Mouse (Mus musculus) midbrain, embryonic 10.5 days (tissue): ENCODE results near the gene Tut1. TPM values are rescaled to one million over a fixed set of nuclear protein-coding genes. Genes with fewer than 3 reads are reported as not detected.

Experiments used
- DNase-seq: peaks from one replicate; pipeline ENCODE4 v3.0.0-alpha.2; 2017; ENCODE audit warnings: low spot score
- H3K27ac ChIP-seq: fragments of 300-500 bp; sonication (generic); replicated peaks from 2 replicates; pipeline ENCODE4 v1.5.1; 2016; ENCODE audit warnings: mild to moderate bottlenecking
- H3K27me3 ChIP-seq: fragments of 300-500 bp; sonication (generic); 2 replicates; pipeline ENCODE4 v1.6.1; 2016; ENCODE audit warnings: low read depth, mild to moderate bottlenecking; ENCODE audit not compliant: poor library complexity, severe bottlenecking
- H3K36me3 ChIP-seq: fragments of 300-500 bp; sonication (generic); 2 replicates; pipeline ENCODE4 v1.6.1; 2016; ENCODE audit warnings: mild to moderate bottlenecking, moderate library complexity
- H3K4me1 ChIP-seq: fragments of 300-500 bp; sonication (generic); 2 replicates; pipeline ENCODE4 v1.6.1; 2016
- H3K4me3 ChIP-seq: fragments of 300-500 bp; sonication (generic); 2 replicates; pipeline ENCODE4 v1.5.1; 2016; ENCODE audit warnings: mild to moderate bottlenecking, moderate library complexity
- H3K9me3 ChIP-seq: fragments of 300-500 bp; sonication (generic); replicated peaks from 2 replicates; pipeline ENCODE4 v1.6.1; 2016; ENCODE audit warnings: mild to moderate bottlenecking
- WGBS: fragments of 180-500 bp; shearing (Covaris S2); methylation state at CpG from one replicate; pipeline ENCODE4 v1.1.7; 2016; 5-methylcytosine and 5-hydroxymethylcytosine counted together
- polyA plus RNA-seq: library from polyadenylated mRNA; unstranded; fragments of >200 nt; fragmentation: Nextera tagmentation; extraction: Ambion mirVana; gene quantifications from 2 replicates; pipeline ENCODE4 v1.2.1, GENCODE M21; 2016

The Tut1 gene
- polyA plus RNA-seq, 1 experiment from 2014 or later: 36.5 TPM

DNA sequence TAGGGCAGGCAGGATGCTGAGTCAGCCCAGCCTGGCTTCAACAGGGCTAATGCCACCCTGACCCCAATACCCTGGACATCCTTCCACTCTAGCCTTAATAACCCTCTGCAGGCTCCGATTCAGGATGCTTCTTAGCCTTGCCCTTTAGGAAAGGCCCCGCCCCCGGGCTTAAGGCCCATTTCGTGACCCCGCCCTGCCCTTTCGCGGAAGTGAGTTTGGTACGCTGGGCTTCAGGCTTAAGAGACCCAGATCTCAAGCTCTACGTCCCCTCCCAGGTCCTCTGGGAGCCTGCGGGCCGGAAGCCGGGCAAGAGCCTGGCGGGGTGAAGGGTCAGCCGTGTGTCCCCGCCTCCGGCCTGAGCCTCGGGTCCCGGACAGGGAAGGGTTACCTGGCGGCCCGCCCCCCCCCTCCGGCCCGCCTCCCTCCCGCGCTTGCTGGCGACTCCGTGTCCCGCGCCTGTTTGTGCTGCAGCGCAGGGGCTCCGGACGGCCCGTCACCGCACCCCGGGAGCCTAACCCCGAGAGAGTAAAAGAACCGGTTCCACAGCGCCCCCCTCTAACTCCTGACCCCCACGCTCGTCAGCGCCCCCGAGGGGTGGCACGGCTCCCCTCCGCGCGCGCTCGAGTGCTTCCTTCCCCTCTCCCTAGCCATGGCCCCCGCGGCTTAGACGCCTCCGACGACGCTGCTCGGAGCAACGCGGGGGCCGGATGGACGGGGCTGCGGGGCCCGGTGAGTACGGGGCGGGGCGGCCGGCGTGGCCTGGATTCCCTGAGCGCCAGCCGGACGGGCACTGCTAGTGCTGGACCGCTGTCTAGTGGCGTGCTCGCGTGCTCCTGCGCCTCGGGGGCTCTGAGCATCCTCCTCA, 24.2 kb upstream of the Tut1 start, which contains the start of the genes Rom1 and Eml3:
Gene Rom1 (minus strand): TSS at position 133 of the 865 bp plus-strand sequence.
Gene Eml3 (plus strand): TSS at position 329 of the 865 bp plus-strand sequence.
- peak; percentile 83 for DNase-seq
- Histone ChIP-seq H3K36me3 (peaks cover 58% of the 10 kb centered on the region), H3K9me3 (no peaks in the 10 kb centered on the region), H3K4me1 (peaks cover 27% of the 10 kb centered on the region), H3K27ac (peak within 1 kb of the TSS; percentile 90), H3K27me3 (no peaks in the 10 kb centered on the region), H3K4me3 (peak within 1 kb of the TSS; percentile 83)
- 1% methylated on average over 70 of the region's 74 CpGs for WGBS

DNA sequence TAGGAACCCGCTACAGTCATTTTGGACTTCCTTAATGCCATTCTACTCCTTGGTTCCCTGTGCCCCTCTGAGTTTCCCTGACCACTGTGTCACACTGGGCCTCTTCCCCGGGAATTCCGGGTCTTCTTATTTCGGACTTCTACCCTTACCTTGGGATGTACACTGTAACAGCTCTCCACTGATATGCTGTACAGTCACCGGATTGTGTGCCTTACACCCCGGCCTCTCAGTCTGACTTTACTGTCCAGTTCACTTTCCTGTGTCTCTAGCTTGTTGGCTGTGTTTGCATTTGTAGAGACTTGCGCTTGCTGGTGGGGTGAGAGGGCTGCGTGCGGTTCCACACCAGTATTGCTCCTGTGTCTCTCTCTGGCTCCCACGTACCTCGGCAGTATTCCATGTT, 23.5 kb upstream of the Tut1 start:
- peak; percentile 32 for DNase-seq
- 18% methylated on average over 11 of the region's 11 CpGs for WGBS
- Histone ChIP-seq H3K36me3 (peaks cover 62% of the 10 kb centered on the region), H3K9me3 (no peaks in the 10 kb centered on the region), H3K27me3 (no peaks in the 10 kb centered on the region), H3K27ac (peak overlapping the region; percentile 90), H3K4me1 (peaks cover 27% of the 10 kb centered on the region), H3K4me3 (peak overlapping the region; percentile 83)

DNA sequence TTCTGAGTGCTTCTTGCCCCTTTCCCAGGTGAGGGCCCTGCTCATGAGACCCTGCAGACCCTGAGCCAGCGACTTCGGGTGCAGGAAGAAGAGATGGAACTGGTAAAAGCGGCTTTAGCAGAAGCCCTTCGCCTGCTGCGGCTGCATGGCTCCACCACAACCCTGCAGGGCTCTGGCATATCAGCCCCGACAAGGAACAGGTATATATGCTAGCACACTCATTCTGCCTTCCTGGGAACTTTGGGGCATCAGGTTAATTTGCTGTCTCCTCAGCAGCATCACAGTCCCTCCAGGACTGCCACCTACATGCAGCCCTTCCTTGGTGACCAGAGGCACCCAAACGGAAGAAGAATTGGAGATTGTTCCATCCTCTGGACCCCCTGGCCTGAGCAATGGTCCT, 22.9 kb upstream of the Tut1 start:
- peak overlapping the region; percentile 83 for H3K4me3 ChIP-seq
- H3K27ac ChIP-seq: no peak overlapping the region
- peaks cover 62% of the 10 kb centered on the region for H3K36me3 ChIP-seq
- peaks cover 27% of the 10 kb centered on the region for H3K4me1 ChIP-seq
- DNase-seq: no peak
- H3K27me3 ChIP-seq: no peaks in the 10 kb centered on the region
- WGBS: 78% methylated on average over 7 of the region's 7 CpGs
- no peaks in the 10 kb centered on the region for H3K9me3 ChIP-seq

- Histone ChIP-seq H3K9me3 (no peaks in the 10 kb centered on the region), H3K4me1 (peaks cover 13% of the 10 kb centered on the region), H3K27ac (no peak overlapping the region), H3K4me3 (no peak overlapping the region), H3K36me3 (peaks cover 69% of the 10 kb centered on the region), H3K27me3 (no peaks in the 10 kb centered on the region)
- DNase-seq: no peak
- WGBS: 86% methylated on average over 2 of the region's 2 CpGs
These were observed 16.9 kb upstream of the Tut1 start for GRCm38 (mm10) chr19:8936736-8937135.

DNA sequence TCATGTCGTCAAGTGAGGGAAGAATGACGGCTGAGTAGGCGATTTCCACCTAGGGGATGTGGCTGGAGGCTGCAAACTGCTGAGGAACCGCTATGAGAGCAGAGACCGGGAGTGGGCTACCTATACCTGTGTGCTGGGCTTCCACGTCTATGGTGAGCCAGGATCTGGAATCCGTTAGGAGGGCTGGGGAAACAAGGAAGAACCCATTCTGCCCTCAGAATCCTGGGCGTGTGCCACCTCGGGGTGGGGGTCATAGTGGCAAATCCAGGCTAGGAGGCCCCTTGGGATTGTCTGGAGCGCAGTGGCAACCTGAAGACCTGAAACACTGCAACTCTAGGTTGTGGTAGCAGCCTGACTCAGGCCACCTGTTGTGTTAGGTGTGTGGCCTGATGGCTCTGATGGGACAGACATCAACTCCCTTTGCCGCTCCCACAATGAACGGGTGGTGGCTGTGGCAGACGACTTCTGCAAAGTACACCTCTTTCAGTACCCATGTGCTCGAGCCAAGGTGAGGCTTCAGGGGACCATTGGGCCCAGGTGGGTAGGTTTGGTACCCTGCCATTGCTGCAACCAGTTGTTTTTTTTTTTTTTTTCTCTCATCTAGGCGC, 13.0 kb upstream of the Tut1 start:
- H3K4me3 ChIP-seq: peak overlapping the region; percentile 97
- H3K36me3 ChIP-seq: peaks cover 65% of the 10 kb centered on the region

DNA sequence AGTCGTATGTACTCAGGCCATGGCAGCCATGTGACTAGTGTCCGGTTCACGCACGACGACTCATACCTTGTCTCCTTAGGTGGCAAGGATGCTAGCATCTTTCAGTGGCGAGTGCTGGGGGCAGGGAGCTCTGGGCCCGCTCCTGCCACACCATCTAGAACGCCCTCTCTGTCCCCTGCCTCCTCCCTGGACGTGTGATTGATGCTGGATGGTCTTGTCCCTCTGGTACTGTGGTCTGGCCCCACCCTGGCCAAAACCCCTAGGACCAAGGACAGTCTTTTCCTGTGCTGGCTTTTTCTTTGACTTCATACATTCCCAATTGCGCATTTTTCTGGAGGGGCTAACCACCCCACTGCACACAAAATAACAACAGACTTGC, 12.5 kb upstream of the Tut1 start:
- Histone ChIP-seq H3K4me1 (peaks cover 34% of the 10 kb centered on the region), H3K4me3 (peak overlapping the region; percentile 97), H3K36me3 (peaks cover 65% of the 10 kb centered on the region), H3K27me3 (no peaks in the 10 kb centered on the region), H3K27ac (peak overlapping the region; percentile 98), H3K9me3 (no peaks in the 10 kb centered on the region)
- no peak for DNase-seq
- 42% methylated on average over 10 of the region's 10 CpGs for WGBS

More for the DNA sequence above, 13.0 kb upstream of the Tut1 start:
- no peak for DNase-seq
- 81% methylated on average over 15 of the region's 15 CpGs for WGBS
- Histone ChIP-seq H3K27me3 (no peaks in the 10 kb centered on the region), H3K9me3 (no peaks in the 10 kb centered on the region), H3K4me1 (peaks cover 34% of the 10 kb centered on the region), H3K27ac (peak overlapping the region; percentile 98; the same call in 1 of the 2 replicates)

DNA sequence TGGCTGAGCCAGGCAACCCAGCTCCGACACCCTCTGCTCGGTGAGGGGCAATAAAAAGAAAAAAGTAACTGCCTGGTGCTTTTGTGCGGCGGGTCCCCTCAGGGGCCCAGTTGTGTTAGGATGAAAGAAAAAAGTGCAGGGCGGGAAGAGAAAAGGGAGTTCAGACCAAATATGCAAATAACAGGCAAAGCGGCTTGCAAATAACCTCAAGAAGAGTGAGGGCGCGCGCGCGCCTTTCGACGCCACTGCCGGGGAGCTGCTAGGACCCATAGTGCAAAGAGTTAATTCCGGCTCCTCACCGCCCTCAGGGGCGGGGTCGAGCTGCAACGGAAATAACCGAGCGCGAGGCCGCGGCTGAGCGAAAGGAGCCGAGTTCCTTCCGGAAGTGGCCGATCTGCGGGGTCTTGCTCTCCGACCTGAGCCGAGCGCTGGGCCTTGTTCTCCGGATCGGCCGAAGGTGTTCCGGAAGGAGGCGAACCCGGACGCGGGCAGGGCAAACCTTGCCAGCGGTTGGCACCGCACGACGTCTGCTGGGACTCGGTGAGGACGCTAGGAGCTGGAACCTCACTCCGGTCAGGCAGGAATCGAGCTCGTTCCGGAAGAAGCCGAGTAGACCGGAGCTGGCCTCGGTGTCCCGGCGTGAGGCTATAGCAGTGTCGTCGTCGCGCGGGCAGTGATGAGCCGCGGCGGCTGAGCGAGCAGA, 12.0 kb upstream of the Tut1 start, which contains the start of gene Mta2:
Gene Mta2 (plus strand): TSS at position 361 of the 703 bp plus-strand sequence.
- under 1% methylated on average over 64 of the region's 64 CpGs for WGBS

GRCm38 (mm10) chr19:8942276-8942964, 11.2 kb upstream of the Tut1 start:
- Histone ChIP-seq H3K27me3 (no peaks in the 10 kb centered on the region), H3K4me3 (peak overlapping the region; percentile 97), H3K9me3 (no peaks in the 10 kb centered on the region), H3K36me3 (peaks cover 65% of the 10 kb centered on the region), H3K27ac (peak overlapping the region; percentile 98), H3K4me1 (peaks cover 34% of the 10 kb centered on the region)
- DNase-seq: no peak
- WGBS: under 1% methylated on average over 46 of the region's 46 CpGs

More for the DNA sequence above, 12.0 kb upstream of the Tut1 start, which contains the start of gene Mta2:
- H3K4me3 ChIP-seq: peak within 1 kb of the TSS; percentile 97
- H3K27ac ChIP-seq: peak within 1 kb of the TSS; percentile 98
- no peaks in the 10 kb centered on the region for H3K9me3 ChIP-seq
- DNase-seq: peak; percentile 99
- peaks cover 65% of the 10 kb centered on the region for H3K36me3 ChIP-seq
- peaks cover 34% of the 10 kb centered on the region for H3K4me1 ChIP-seq
- no peaks in the 10 kb centered on the region for H3K27me3 ChIP-seq

DNA sequence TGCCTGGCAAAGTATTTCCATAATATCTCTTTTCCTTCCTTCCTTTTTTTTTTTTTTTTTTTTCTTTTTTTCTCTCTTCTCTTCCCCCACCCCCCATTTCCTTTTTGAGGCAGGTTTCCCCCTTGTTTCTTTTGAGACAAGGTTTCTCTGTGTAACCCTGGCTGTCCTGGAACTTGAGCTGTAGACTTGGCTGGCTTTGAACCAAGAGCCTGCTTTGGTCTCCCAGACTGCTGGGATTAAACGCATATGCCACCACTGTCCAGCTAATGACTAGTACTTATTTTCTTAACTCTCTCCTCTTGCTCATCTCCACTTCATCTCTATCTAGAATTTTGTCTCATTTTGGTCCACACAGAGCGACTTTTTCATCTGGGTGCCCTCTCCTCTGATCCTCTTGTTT, 10.6 kb upstream of the Tut1 start:
- 70% methylated on average over 2 of the region's 2 CpGs for WGBS
- peak overlapping the region; percentile 98; the same call in 1 of the 2 replicates for H3K27ac ChIP-seq
- H3K4me3 ChIP-seq: peak overlapping the region; percentile 97
- no peaks in the 10 kb centered on the region for H3K9me3 ChIP-seq
- peaks cover 65% of the 10 kb centered on the region for H3K36me3 ChIP-seq
- peaks cover 34% of the 10 kb centered on the region for H3K4me1 ChIP-seq
- DNase-seq: no peak
- no peaks in the 10 kb centered on the region for H3K27me3 ChIP-seq

GRCm38 (mm10) chr19:8944062-8944461, 9.6 kb upstream of the Tut1 start:
- Histone ChIP-seq H3K9me3 (no peaks in the 10 kb centered on the region), H3K4me1 (peaks cover 34% of the 10 kb centered on the region)

DNA sequence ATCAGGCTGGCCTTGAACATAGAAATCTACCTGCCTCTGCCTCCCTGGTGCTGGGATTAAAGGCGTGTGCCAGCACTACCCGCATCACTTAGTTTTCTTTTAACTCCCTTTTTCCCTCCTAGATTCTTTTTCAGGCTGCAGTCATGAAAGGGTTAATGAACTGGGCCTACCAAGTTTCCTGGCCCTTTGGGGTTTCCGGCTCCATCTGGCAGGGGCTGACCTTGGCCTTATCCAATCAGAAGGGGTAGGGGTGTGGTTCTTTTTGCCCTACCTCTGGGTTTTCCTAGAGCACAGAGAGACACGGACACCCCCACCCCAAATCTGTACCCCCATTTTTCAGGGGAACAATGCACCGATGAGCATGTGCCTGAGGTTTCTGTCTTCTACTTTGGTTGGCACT, 8.9 kb upstream of the Tut1 start:
- Histone ChIP-seq H3K4me1 (peaks cover 34% of the 10 kb centered on the region), H3K27ac (0 out of 2 replicates have a peak overlapping the region, but pooled peaks have one; percentile 10), H3K4me3 (peak overlapping the region; percentile 5; the same call in 1 of the 2 replicates), H3K27me3 (no peaks in the 10 kb centered on the region), H3K9me3 (no peaks in the 10 kb centered on the region), H3K36me3 (peaks cover 68% of the 10 kb centered on the region)
- 70% methylated on average over 5 of the region's 5 CpGs for WGBS
- DNase-seq: peak; percentile 61

More at GRCm38 (mm10) chr19:8944062-8944461, 9.6 kb upstream of the Tut1 start:
- 84% methylated on average over 5 of the region's 5 CpGs for WGBS
- Histone ChIP-seq H3K27ac (peak overlapping the region; percentile 38; the same call in 1 of the 2 replicates), H3K36me3 (peaks cover 65% of the 10 kb centered on the region), H3K4me3 (peak overlapping the region; percentile 97), H3K27me3 (no peaks in the 10 kb centered on the region)
- no peak for DNase-seq

GRCm38 (mm10) chr19:8945251-8945650, 8.4 kb upstream of the Tut1 start:
- DNase-seq: no peak
- H3K27ac ChIP-seq: 0 out of 2 replicates have a peak overlapping the region, but pooled peaks have one; percentile 10
- no peaks in the 10 kb centered on the region for H3K9me3 ChIP-seq
- WGBS: 88% methylated on average over 6 of the region's 6 CpGs
- peak overlapping the region; percentile 5; the same call in 1 of the 2 replicates for H3K4me3 ChIP-seq
- H3K4me1 ChIP-seq: peaks cover 34% of the 10 kb centered on the region
- peaks cover 72% of the 10 kb centered on the region for H3K36me3 ChIP-seq
- H3K27me3 ChIP-seq: no peaks in the 10 kb centered on the region
